Mouse (Mus musculus): ENCODE data around the gene Endog. TPM values are rescaled to one million over a fixed set of nuclear protein-coding genes. Genes with fewer than 3 reads are reported as not detected.
"Not testable (repeated sequence)": the region's sequence is repeated elsewhere in the genome, so short reads cannot be mapped to it uniquely, and the experiment has no call there.

The Endog gene
- polyA plus RNA-seq, 1 experiment from 2014 or later, result 14.6 TPM

GRCm38 (mm10) chr2:30152616-30153015 is 18.7 kb upstream of the Endog start:
- Histone ChIP-seq H3K4me1 (ENCODE audit: control insufficient read depth, insufficient read depth, low read length) (no peaks in the 10 kb centered on the region), H3K9ac (ENCODE audit: low read length) (no peak overlapping the region), H3K36me3 (ENCODE audit: control insufficient read depth, insufficient read depth, low read length) (peaks cover 21% of the 10 kb centered on the region), H3K27me3 (ENCODE audit: control insufficient read depth, insufficient read depth, low read length) (no peaks in the 10 kb centered on the region), H3K27ac (ENCODE audit: low read depth, low read length) (no peak overlapping the region), H3K4me3 (ENCODE audit: low read depth, low read length) (no peak overlapping the region), H3K9me3 (ENCODE audit: control insufficient read depth, low read length) (no peaks in the 10 kb centered on the region), H3K4me2 (ENCODE audit: low read depth) (no peak overlapping the region)
- ATAC-seq (ENCODE audit: insufficient read depth, low FRiP score, low TSS enrichment) (no peak), DNase-seq (ENCODE audit: low spot score) (no peak)
- WGBS, result 81% methylated on average over 8 of the region's 8 CpGs

DNA sequence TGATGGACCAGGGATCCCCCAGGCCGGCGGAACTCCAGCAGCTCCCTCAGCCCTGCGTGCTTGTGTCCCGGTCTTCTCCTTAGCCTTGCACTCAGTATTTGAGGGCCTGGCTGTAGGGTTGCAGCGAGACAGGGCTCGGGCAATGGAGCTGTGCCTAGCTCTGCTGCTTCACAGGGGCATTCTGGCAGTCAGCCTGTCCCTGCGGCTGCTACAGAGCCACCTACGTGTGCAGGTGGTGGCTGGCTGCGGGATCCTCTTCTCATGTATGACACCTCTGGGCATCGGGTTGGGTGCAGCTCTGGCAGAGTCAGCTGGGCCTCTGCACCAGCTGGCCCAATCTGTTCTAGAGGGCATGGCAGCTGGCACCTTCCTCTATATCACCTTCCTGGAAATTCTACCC is 11.4 kb upstream of the Endog start:
- not testable (repeated sequence) for H3K27ac ChIP-seq (ENCODE audit: low read depth, low read length); H3K36me3 ChIP-seq (ENCODE audit: control insufficient read depth, insufficient read depth, low read length); H3K9ac ChIP-seq (ENCODE audit: low read length); H3K4me1 ChIP-seq (ENCODE audit: control insufficient read depth, insufficient read depth, low read length); H3K9me3 ChIP-seq (ENCODE audit: control insufficient read depth, low read length); H3K4me3 ChIP-seq (ENCODE audit: low read depth, low read length); H3K27me3 ChIP-seq (ENCODE audit: control insufficient read depth, insufficient read depth, low read length); H3K4me2 ChIP-seq (ENCODE audit: low read depth); ATAC-seq (ENCODE audit: insufficient read depth, low FRiP score, low TSS enrichment); DNase-seq (ENCODE audit: low spot score)
- 89% methylated on average over 4 of the region's 10 CpGs for WGBS

- DNase-seq (ENCODE audit: low spot score) (no peak), ATAC-seq (ENCODE audit: insufficient read depth, low FRiP score, low TSS enrichment) (no peak)
- Histone ChIP-seq H3K27me3 (ENCODE audit: control insufficient read depth, insufficient read depth, low read length) (no peaks in the 10 kb centered on the region), H3K27ac (ENCODE audit: low read depth, low read length) (no peak overlapping the region), H3K36me3 (ENCODE audit: control insufficient read depth, insufficient read depth, low read length) (no peaks in the 10 kb centered on the region), H3K4me3 (ENCODE audit: low read depth, low read length) (no peak overlapping the region), H3K4me2 (ENCODE audit: low read depth) (no peak overlapping the region), H3K9me3 (ENCODE audit: control insufficient read depth, low read length) (0 out of 2 replicates have a peak, but pooled peaks cover 5% of the 10 kb centered on the region), H3K9ac (ENCODE audit: low read length) (no peak overlapping the region), H3K4me1 (ENCODE audit: control insufficient read depth, insufficient read depth, low read length) (no peaks in the 10 kb centered on the region)
Observed at GRCm38 (mm10) chr2:30161809-30162208, 9.5 kb upstream of the Endog start.

DNA sequence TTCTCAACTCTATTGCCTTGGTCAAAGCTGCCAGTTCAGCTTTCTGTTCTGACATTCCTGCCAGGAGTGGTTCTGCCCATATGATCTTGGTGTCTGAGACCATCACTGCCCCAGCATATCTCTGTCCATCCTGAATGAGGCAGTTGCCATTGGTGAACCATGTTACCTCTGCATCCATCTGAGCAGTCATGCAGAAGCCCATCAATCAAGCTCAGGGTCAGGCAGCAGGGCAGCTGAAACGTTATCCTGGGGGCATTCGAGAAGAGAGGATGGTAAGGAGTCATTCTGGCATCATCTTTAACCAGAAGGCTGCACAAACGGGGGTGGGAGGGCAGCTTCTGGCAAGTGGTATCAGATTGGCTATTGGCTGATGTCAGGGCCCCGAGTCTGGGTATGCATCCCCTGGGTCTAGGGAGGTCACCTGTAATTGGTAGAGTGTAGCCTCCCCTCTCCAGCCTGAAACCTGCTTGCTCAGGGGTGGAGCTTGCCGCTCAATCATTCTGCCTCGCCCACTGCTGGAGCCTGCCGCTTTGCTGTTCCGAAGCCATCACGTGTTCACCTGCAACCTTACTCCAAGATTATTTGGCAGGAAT is 6.9 kb upstream of the Endog start:
- H3K4me1 ChIP-seq (ENCODE audit: control insufficient read depth, insufficient read depth, low read length), result no peaks in the 10 kb centered on the region
- 0 out of 2 replicates have a peak, but pooled peaks cover 5% of the 10 kb centered on the region for H3K9me3 ChIP-seq (ENCODE audit: control insufficient read depth, low read length)
- H3K9ac ChIP-seq (ENCODE audit: low read length), result no peak overlapping the region
- WGBS, result 53% methylated on average over 9 of the region's 9 CpGs
- no peak overlapping the region for H3K27ac ChIP-seq (ENCODE audit: low read depth, low read length)
- DNase-seq (ENCODE audit: low spot score) (no peak), ATAC-seq (ENCODE audit: insufficient read depth, low FRiP score, low TSS enrichment) (no peak)
- no peak overlapping the region for H3K4me2 ChIP-seq (ENCODE audit: low read depth)
- H3K36me3 ChIP-seq (ENCODE audit: control insufficient read depth, insufficient read depth, low read length), result no peaks in the 10 kb centered on the region
- H3K27me3 ChIP-seq (ENCODE audit: control insufficient read depth, insufficient read depth, low read length), result no peaks in the 10 kb centered on the region
- no peak overlapping the region for H3K4me3 ChIP-seq (ENCODE audit: low read depth, low read length)

DNA sequence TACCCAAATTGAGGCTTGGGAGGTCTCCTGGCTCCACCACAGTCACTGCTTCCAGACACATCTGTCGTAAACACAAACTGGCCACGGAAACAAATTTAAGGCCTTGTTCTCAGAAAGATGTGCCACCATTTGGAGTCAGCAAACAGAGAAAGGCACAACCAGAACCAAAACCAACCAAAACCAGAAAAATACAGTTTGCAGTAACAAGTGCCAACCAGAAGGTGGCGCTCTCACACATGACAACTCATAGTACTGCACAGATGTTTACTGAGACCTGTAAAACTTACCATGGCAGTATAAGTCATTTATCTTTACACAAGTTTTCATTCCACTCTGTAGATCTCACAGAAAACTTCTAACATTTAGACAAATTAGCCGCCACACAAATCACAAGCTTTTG is 4.6 kb upstream of the Endog start:
- no peak overlapping the region for H3K27ac ChIP-seq (ENCODE audit: low read depth, low read length)
- H3K4me2 ChIP-seq (ENCODE audit: low read depth), result no peak overlapping the region
- H3K9me3 ChIP-seq (ENCODE audit: control insufficient read depth, low read length), result 0 out of 2 replicates have a peak, but pooled peaks cover 5% of the 10 kb centered on the region
- 65% methylated on average over 4 of the region's 4 CpGs for WGBS
- H3K36me3 ChIP-seq (ENCODE audit: control insufficient read depth, insufficient read depth, low read length), result no peaks in the 10 kb centered on the region
- H3K27me3 ChIP-seq (ENCODE audit: control insufficient read depth, insufficient read depth, low read length), result no peaks in the 10 kb centered on the region
- no peak overlapping the region for H3K9ac ChIP-seq (ENCODE audit: low read length)
- DNase-seq (ENCODE audit: low spot score), result no peak
- no peaks in the 10 kb centered on the region for H3K4me1 ChIP-seq (ENCODE audit: control insufficient read depth, insufficient read depth, low read length)
- no peak overlapping the region for H3K4me3 ChIP-seq (ENCODE audit: low read depth, low read length)
- ATAC-seq (ENCODE audit: insufficient read depth, low FRiP score, low TSS enrichment), result no peak

GRCm38 (mm10) chr2:30171997-30172382 is 697 bp downstream of the Endog start:
- Histone ChIP-seq H3K4me1 (ENCODE audit: control insufficient read depth, insufficient read depth, low read length) (no peaks in the 10 kb centered on the region; the same call in 1 of the 2 replicates), H3K4me2 (ENCODE audit: low read depth) (peak overlapping the region; percentile 94), H3K27ac (ENCODE audit: low read depth, low read length) (peak overlapping the region; percentile 80), H3K4me3 (ENCODE audit: low read depth, low read length) (peak overlapping the region; percentile 62), H3K36me3 (ENCODE audit: control insufficient read depth, insufficient read depth, low read length) (peaks cover 18% of the 10 kb centered on the region), H3K9me3 (ENCODE audit: control insufficient read depth, low read length) (no peaks in the 10 kb centered on the region), H3K27me3 (ENCODE audit: control insufficient read depth, insufficient read depth, low read length) (no peaks in the 10 kb centered on the region), H3K9ac (ENCODE audit: low read length) (peak overlapping the region; percentile 73)
- WGBS, result 4% methylated on average over 18 of the region's 19 CpGs
- peak; percentile 20 for ATAC-seq (ENCODE audit: insufficient read depth, low FRiP score, low TSS enrichment)
- DNase-seq (ENCODE audit: low spot score), result no peak

- Histone ChIP-seq H3K9me3 (ENCODE audit: control insufficient read depth, low read length) (no peaks in the 10 kb centered on the region), H3K9ac (ENCODE audit: low read length) (no peak overlapping the region), H3K36me3 (ENCODE audit: control insufficient read depth, insufficient read depth, low read length) (peaks cover 18% of the 10 kb centered on the region), H3K27ac (ENCODE audit: low read depth, low read length) (no peak overlapping the region), H3K27me3 (ENCODE audit: control insufficient read depth, insufficient read depth, low read length) (no peaks in the 10 kb centered on the region), H3K4me2 (ENCODE audit: low read depth) (no peak overlapping the region), H3K4me3 (ENCODE audit: low read depth, low read length) (no peak overlapping the region), H3K4me1 (ENCODE audit: control insufficient read depth, insufficient read depth, low read length) (peaks cover 6% of the 10 kb centered on the region)
- ATAC-seq (ENCODE audit: insufficient read depth, low FRiP score, low TSS enrichment), result no peak
- no peak for DNase-seq (ENCODE audit: low spot score)
- 95% methylated on average over 20 of the region's 20 CpGs for WGBS
Observed at GRCm38 (mm10) chr2:30173541-30174240, 2.4 kb downstream of the Endog start.

GRCm38 (mm10) chr2:30175897-30176296 is 4.6 kb downstream of the Endog start:
- H3K4me2 ChIP-seq (ENCODE audit: low read depth), result no peak overlapping the region
- no peak for DNase-seq (ENCODE audit: low spot score)
- H3K4me1 ChIP-seq (ENCODE audit: control insufficient read depth, insufficient read depth, low read length), result peaks cover 6% of the 10 kb centered on the region
- H3K27me3 ChIP-seq (ENCODE audit: control insufficient read depth, insufficient read depth, low read length), result no peaks in the 10 kb centered on the region
- ATAC-seq (ENCODE audit: insufficient read depth, low FRiP score, low TSS enrichment), result no peak
- no peaks in the 10 kb centered on the region for H3K9me3 ChIP-seq (ENCODE audit: control insufficient read depth, low read length)
- H3K27ac ChIP-seq (ENCODE audit: low read depth, low read length), result no peak overlapping the region
- H3K9ac ChIP-seq (ENCODE audit: low read length), result no peak overlapping the region
- no peak overlapping the region for H3K4me3 ChIP-seq (ENCODE audit: low read depth, low read length)
- peaks cover 18% of the 10 kb centered on the region for H3K36me3 ChIP-seq (ENCODE audit: control insufficient read depth, insufficient read depth, low read length)
- WGBS, result 91% methylated on average over 8 of the region's 8 CpGs

- Histone ChIP-seq H3K36me3 (ENCODE audit: control insufficient read depth, insufficient read depth, low read length) (peaks cover 18% of the 10 kb centered on the region), H3K27ac (ENCODE audit: low read depth, low read length) (no peak overlapping the region), H3K4me1 (ENCODE audit: control insufficient read depth, insufficient read depth, low read length) (peaks cover 6% of the 10 kb centered on the region), H3K9me3 (ENCODE audit: control insufficient read depth, low read length) (no peaks in the 10 kb centered on the region), H3K4me2 (ENCODE audit: low read depth) (no peak overlapping the region), H3K4me3 (ENCODE audit: low read depth, low read length) (no peak overlapping the region), H3K9ac (ENCODE audit: low read length) (no peak overlapping the region), H3K27me3 (ENCODE audit: control insufficient read depth, insufficient read depth, low read length) (no peaks in the 10 kb centered on the region)
- WGBS, result 89% methylated on average over 2 of the region's 2 CpGs
- DNase-seq (ENCODE audit: low spot score) (no peak), ATAC-seq (ENCODE audit: insufficient read depth, low FRiP score, low TSS enrichment) (no peak)
Observed at GRCm38 (mm10) chr2:30176561-30176960, 5.3 kb downstream of the Endog start.

Measured in neural tube, embryonic 11.5 days (tissue).